Mouse (Mus musculus) G1E (cell line): ENCODE measurements around the gene 4930451I11Rik.

Source experiments
- CTCF ChIP-seq: IDR thresholded peaks from 2 replicates; pipeline ENCODE4 v1.5.1; 2012; ENCODE audit warnings: low read depth, low read length, inconsistent platforms, mixed read lengths
- GATA1 ChIP-seq: IDR thresholded peaks from 2 replicates; pipeline ENCODE4 v1.6.1; 2012; ENCODE audit warnings: borderline replicate concordance, low read length, inconsistent platforms, mixed read lengths
- GATA2 ChIP-seq: IDR thresholded peaks from 2 replicates; pipeline ENCODE4 v1.6.1; 2012; ENCODE audit warnings: low read depth, low read length, inconsistent platforms, borderline replicate concordance
- POLR2AphosphoS5 ChIP-seq: IDR thresholded peaks from 2 replicates; pipeline ENCODE4 v1.6.1; 2012; ENCODE audit warnings: low read depth, low read length, inconsistent platforms; ENCODE audit not compliant: insufficient replicate concordance

- TF ChIP-seq CTCF (no peak), GATA1 (no peak), POLR2AphosphoS5 (no peak), GATA2 (no peak)
These were observed 45.8 kb upstream of the 4930451I11Rik start for GRCm38 (mm10) chr7:126877239-126877638.
